Mouse (Mus musculus): ENCODE data around the gene Pick1. TPM values are rescaled to one million over a fixed set of nuclear protein-coding genes. Genes with fewer than 3 reads are reported as not detected.

Pick1 gene
- polyA plus RNA-seq, 1 experiment = 11.4 TPM

GRCm38 (mm10) chr15:79282434-79282833 is 53.5 kb downstream of the Pick1 start:
- Histone ChIP-seq H3K27ac (ENCODE audit: insufficient read depth, low read depth, low read length) (no peak overlapping the region), H3K4me3 (ENCODE audit: insufficient read depth, low read length) (no peak overlapping the region), H3K4me1 (ENCODE audit: control insufficient read depth, insufficient read depth, low read length) (peaks cover 11% of the 10 kb centered on the region)
- no peak for TF ChIP-seq POLR2A (IDR thresholded peaks at IDR 0.05; ENCODE audit: borderline replicate concordance, low read depth, low read length)

- TF ChIP-seq POLR2A (IDR thresholded peaks at IDR 0.05; ENCODE audit: borderline replicate concordance, low read depth, low read length) (no peak), CTCF (IDR thresholded peaks at IDR 0.05; ENCODE audit: low read depth, low read length) (no peak)
- H3K4me1 ChIP-seq (ENCODE audit: control insufficient read depth, insufficient read depth, low read length) = peaks cover 11% of the 10 kb centered on the region
- no peak overlapping the region for H3K27ac ChIP-seq (ENCODE audit: insufficient read depth, low read depth, low read length)
Measured at GRCm38 (mm10) chr15:79283371-79283770, 54.4 kb downstream of the Pick1 start.

GRCm38 (mm10) chr15:79285399-79285798 is 56.4 kb downstream of the Pick1 start, which contains the start of gene Baiap2l2:
Gene Baiap2l2 (minus strand): TSS chr15:79285537.
- Histone ChIP-seq H3K4me1 (ENCODE audit: control insufficient read depth, insufficient read depth, low read length) (peaks cover 11% of the 10 kb centered on the region), H3K4me3 (ENCODE audit: insufficient read depth, low read length) (no peak within 1 kb of the TSS), H3K27ac (ENCODE audit: insufficient read depth, low read depth, low read length) (no peak within 1 kb of the TSS)
- TF ChIP-seq CTCF (IDR thresholded peaks at IDR 0.05; ENCODE audit: low read depth, low read length) (no peak), POLR2A (IDR thresholded peaks at IDR 0.05; ENCODE audit: borderline replicate concordance, low read depth, low read length) (no peak)

More at GRCm38 (mm10) chr15:79283371-79283770, 54.4 kb downstream of the Pick1 start:
- H3K4me3 ChIP-seq (ENCODE audit: insufficient read depth, low read length) = no peak overlapping the region

GRCm38 (mm10) chr15:79286141-79286540 is 57.2 kb downstream of the Pick1 start:
- Histone ChIP-seq H3K4me1 (ENCODE audit: control insufficient read depth, insufficient read depth, low read length) (peaks cover 4% of the 10 kb centered on the region), H3K4me3 (ENCODE audit: insufficient read depth, low read length) (no peak overlapping the region)
- no peak for TF ChIP-seq CTCF (IDR thresholded peaks at IDR 0.05; ENCODE audit: low read depth, low read length)
- no peak for TF ChIP-seq POLR2A (IDR thresholded peaks at IDR 0.05; ENCODE audit: borderline replicate concordance, low read depth, low read length)

GRCm38 (mm10) chr15:79287091-79287490 is 58.1 kb downstream of the Pick1 start:
- TF ChIP-seq POLR2A (IDR thresholded peaks at IDR 0.05; ENCODE audit: borderline replicate concordance, low read depth, low read length) = no peak
- TF ChIP-seq CTCF (IDR thresholded peaks at IDR 0.05; ENCODE audit: low read depth, low read length) = no peak
- H3K4me1 ChIP-seq (ENCODE audit: control insufficient read depth, insufficient read depth, low read length) = no peaks in the 10 kb centered on the region

More at GRCm38 (mm10) chr15:79286141-79286540, 57.2 kb downstream of the Pick1 start:
- H3K27ac ChIP-seq (ENCODE audit: insufficient read depth, low read depth, low read length) = no peak overlapping the region

GRCm38 (mm10) chr15:79288387-79288786 is 59.4 kb downstream of the Pick1 start:
- TF ChIP-seq POLR2A (IDR thresholded peaks at IDR 0.05; ENCODE audit: borderline replicate concordance, low read depth, low read length) = no peak
- H3K27ac ChIP-seq (ENCODE audit: insufficient read depth, low read depth, low read length) = no peak overlapping the region
- no peaks in the 10 kb centered on the region for H3K4me1 ChIP-seq (ENCODE audit: control insufficient read depth, insufficient read depth, low read length)
- no peak overlapping the region for H3K4me3 ChIP-seq (ENCODE audit: insufficient read depth, low read length)

More at GRCm38 (mm10) chr15:79287091-79287490, 58.1 kb downstream of the Pick1 start:
- no peak overlapping the region for H3K27ac ChIP-seq (ENCODE audit: insufficient read depth, low read depth, low read length)
- H3K4me3 ChIP-seq (ENCODE audit: insufficient read depth, low read length) = no peak overlapping the region

GRCm38 (mm10) chr15:79289441-79289840 is 60.5 kb downstream of the Pick1 start:
- Histone ChIP-seq H3K4me3 (ENCODE audit: insufficient read depth, low read length) (no peak overlapping the region), H3K4me1 (ENCODE audit: control insufficient read depth, insufficient read depth, low read length) (no peaks in the 10 kb centered on the region)

GRCm38 (mm10) chr15:79290340-79290739 is 61.4 kb downstream of the Pick1 start:
- Histone ChIP-seq H3K4me1 (ENCODE audit: control insufficient read depth, insufficient read depth, low read length) (no peaks in the 10 kb centered on the region), H3K27ac (ENCODE audit: insufficient read depth, low read depth, low read length) (no peak overlapping the region), H3K4me3 (ENCODE audit: insufficient read depth, low read length) (no peak overlapping the region)
- TF ChIP-seq CTCF (IDR thresholded peaks at IDR 0.05; ENCODE audit: low read depth, low read length) = no peak
- TF ChIP-seq POLR2A (IDR thresholded peaks at IDR 0.05; ENCODE audit: borderline replicate concordance, low read depth, low read length) = no peak

More at GRCm38 (mm10) chr15:79289441-79289840, 60.5 kb downstream of the Pick1 start:
- no peak overlapping the region for H3K27ac ChIP-seq (ENCODE audit: insufficient read depth, low read depth, low read length)
- TF ChIP-seq POLR2A (IDR thresholded peaks at IDR 0.05; ENCODE audit: borderline replicate concordance, low read depth, low read length) (no peak), CTCF (IDR thresholded peaks at IDR 0.05; ENCODE audit: low read depth, low read length) (no peak)

- Histone ChIP-seq H3K27ac (ENCODE audit: insufficient read depth, low read depth, low read length) (no peak overlapping the region), H3K4me3 (ENCODE audit: insufficient read depth, low read length) (no peak overlapping the region), H3K4me1 (ENCODE audit: control insufficient read depth, insufficient read depth, low read length) (no peaks in the 10 kb centered on the region)
- TF ChIP-seq CTCF (IDR thresholded peaks at IDR 0.05; ENCODE audit: low read depth, low read length) (no peak), POLR2A (IDR thresholded peaks at IDR 0.05; ENCODE audit: borderline replicate concordance, low read depth, low read length) (no peak)
Measured at GRCm38 (mm10) chr15:79292779-79293178, 63.8 kb downstream of the Pick1 start.

- TF ChIP-seq POLR2A (IDR thresholded peaks at IDR 0.05; ENCODE audit: borderline replicate concordance, low read depth, low read length) = no peak
- no peak for TF ChIP-seq CTCF (IDR thresholded peaks at IDR 0.05; ENCODE audit: low read depth, low read length)
- Histone ChIP-seq H3K27ac (ENCODE audit: insufficient read depth, low read depth, low read length) (no peak overlapping the region), H3K4me3 (ENCODE audit: insufficient read depth, low read length) (no peak overlapping the region), H3K4me1 (ENCODE audit: control insufficient read depth, insufficient read depth, low read length) (no peaks in the 10 kb centered on the region)
Measured at GRCm38 (mm10) chr15:79298553-79298952, 69.6 kb downstream of the Pick1 start.

Other genes starting within 250 kb of the Pick1 start
- gene H1f0, start 200.7 kb upstream of the Pick1 start, polyA plus RNA-seq (2012; ENCODE audit: insufficient read depth, insufficient read length, missing spikeins) = 87.7 and 88.8 TPM in 2 replicates
- gene Galr3, start 187.3 kb upstream of the Pick1 start, polyA plus RNA-seq (2012; ENCODE audit: insufficient read depth, insufficient read length, missing spikeins) = not detected in 2 replicates
- 14.0 TPM in 2 replicates for gene Ankrd54, start 166.3 kb upstream of the Pick1 start, polyA plus RNA-seq (2012; ENCODE audit: insufficient read depth, insufficient read length, missing spikeins)
- gene Eif3l, start 154.0 kb upstream of the Pick1 start, polyA plus RNA-seq (2012; ENCODE audit: insufficient read depth, insufficient read length, missing spikeins) = 99.4 and 114 TPM in 2 replicates
- gene Micall1, start 120.3 kb upstream of the Pick1 start, polyA plus RNA-seq (2012; ENCODE audit: insufficient read depth, insufficient read length, missing spikeins) = 16.2 and 16.3 TPM in 2 replicates
- gene Polr2f, start 88.2 kb upstream of the Pick1 start, polyA plus RNA-seq (2012; ENCODE audit: insufficient read depth, insufficient read length, missing spikeins) = 107 and 110 TPM in 2 replicates
- gene 1700088E04Rik, start 87.9 kb upstream of the Pick1 start, polyA plus RNA-seq (2012; ENCODE audit: insufficient read depth, insufficient read length, missing spikeins) = 1.6 TPM in 1 of 2 replicates, not detected in the other
- gene Sox10, start 63.9 kb upstream of the Pick1 start, polyA plus RNA-seq (2012; ENCODE audit: insufficient read depth, insufficient read length, missing spikeins) = not detected in 2 replicates
- gene Gm49486, start 218 bp downstream of the Pick1 start, polyA plus RNA-seq (2012; ENCODE audit: insufficient read depth, insufficient read length, missing spikeins) = not detected in 2 replicates
- not detected in 2 replicates for gene Slc16a8, start 25.6 kb downstream of the Pick1 start, polyA plus RNA-seq (2012; ENCODE audit: insufficient read depth, insufficient read length, missing spikeins)
- not detected in 2 replicates for gene Baiap2l2, start 56.4 kb downstream of the Pick1 start, polyA plus RNA-seq (2012; ENCODE audit: insufficient read depth, insufficient read length, missing spikeins)
- 4.5 and 5.5 TPM in 2 replicates for gene Pla2g6, start 99.2 kb downstream of the Pick1 start, polyA plus RNA-seq (2012; ENCODE audit: insufficient read depth, insufficient read length, missing spikeins)
- gene Maff, start 117.4 kb downstream of the Pick1 start, polyA plus RNA-seq (2012; ENCODE audit: insufficient read depth, insufficient read length, missing spikeins) = 0.90 and 1.5 TPM in 2 replicates
- 48.1 and 51.2 TPM in 2 replicates for gene Tmem184b, start 174.4 kb downstream of the Pick1 start, polyA plus RNA-seq (2012; ENCODE audit: insufficient read depth, insufficient read length, missing spikeins)
- 60.7 and 61.8 TPM in 2 replicates for gene Csnk1e, start 226.4 kb downstream of the Pick1 start, polyA plus RNA-seq (2012; ENCODE audit: insufficient read depth, insufficient read length, missing spikeins)

All from bone marrow macrophage, adult 2 months (primary cell).